Mouse (Mus musculus) kidney, adult 8-10 months (tissue): ENCODE measurements around the gene Slc35c1.

Experiments
- DNase-seq, 2 experiments: peaks; one replicate each; pipeline ENCODE4 v3.0.0; 2022

The Slc35c1 gene

DNA sequence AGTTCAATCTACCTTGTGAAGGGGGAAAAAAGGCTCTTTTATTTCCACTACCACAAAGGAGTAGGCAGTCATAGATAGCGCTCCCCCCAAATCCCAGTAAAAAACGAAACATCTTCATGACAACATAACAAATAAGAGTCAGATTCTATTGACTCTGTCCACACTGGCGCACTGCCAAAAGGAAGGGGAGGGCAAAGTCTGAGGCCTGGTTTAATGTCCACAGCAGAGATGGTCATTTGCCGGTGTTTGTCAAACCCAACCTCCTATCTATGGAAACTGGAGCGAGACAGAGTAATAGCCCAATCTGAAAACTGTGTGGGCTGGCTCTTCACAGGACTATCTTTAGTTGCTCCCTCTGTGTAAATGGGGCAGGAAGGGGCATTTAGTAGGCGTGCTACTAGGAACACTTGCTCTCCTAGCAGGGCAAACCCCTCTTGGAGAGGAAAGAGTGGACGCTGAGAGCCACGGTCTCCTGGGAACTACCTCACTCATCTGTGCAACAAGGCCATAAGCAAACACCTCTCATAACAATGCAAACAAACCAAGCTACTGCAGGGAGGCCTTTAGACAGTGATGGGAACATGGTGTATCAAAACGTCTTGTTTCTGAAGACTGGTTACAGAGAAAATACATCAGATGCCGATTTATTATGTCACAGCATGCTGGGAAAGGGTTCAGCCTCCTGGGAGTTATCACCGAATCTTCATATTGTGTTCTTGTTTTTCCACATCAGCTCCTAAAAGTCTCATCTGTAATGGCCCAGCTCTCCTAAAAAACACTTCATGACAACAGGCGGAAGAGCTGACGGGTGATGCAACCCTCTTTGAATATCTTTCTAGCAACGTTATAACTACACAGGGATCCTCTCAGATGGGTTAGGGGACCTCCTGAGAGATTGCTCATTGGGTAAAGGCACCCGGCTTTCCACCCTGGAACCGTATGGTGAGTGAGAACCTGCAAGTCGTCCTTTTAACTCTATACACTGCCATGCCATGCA, 27.7 kb downstream of the Slc35c1 start:
- DNase-seq: peak; percentile 80 to 87

GRCm38 (mm10) chr2:92431611-92432179, 28.6 kb downstream of the Slc35c1 start:
- no peak for DNase-seq

DNA sequence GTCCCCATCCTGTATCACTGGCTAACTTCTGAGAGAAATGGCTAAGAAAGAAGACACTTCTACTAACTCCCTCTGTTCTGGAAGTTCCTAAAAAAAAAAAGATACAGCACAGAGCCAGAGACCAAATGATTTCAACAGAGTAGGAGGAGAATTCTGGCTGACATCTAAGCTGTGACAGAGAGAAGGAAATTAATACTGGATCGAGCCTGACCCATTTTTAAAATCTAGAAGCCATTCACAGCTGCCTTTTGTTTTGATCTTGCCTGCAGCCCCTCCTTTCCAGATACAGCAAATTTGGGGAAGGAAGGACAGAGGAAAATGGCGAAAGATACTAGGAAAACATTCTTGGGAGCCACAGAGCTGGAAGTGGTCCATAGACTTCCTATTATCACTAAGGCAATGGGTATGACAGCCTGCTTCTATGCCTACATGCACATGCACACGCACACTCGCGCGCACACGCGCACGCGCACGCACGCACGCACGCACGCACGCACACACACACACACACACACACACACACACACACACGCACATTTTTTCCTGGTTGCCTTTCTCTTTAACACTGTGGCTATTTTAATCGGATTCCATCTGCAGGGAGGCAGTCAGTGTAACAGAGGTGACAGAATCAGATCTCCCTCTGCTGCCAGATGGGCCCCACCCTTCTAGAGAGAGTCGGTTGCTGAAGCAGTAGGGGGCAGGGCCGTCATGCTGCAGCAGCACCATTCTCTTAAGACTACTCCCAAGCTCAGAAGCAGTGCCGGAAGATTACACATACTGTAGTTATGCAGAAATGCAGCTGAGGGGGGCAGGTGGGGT, 29.4 kb downstream of the Slc35c1 start:
- peak in 1 of 2 experiments; percentile 33 for DNase-seq

DNA sequence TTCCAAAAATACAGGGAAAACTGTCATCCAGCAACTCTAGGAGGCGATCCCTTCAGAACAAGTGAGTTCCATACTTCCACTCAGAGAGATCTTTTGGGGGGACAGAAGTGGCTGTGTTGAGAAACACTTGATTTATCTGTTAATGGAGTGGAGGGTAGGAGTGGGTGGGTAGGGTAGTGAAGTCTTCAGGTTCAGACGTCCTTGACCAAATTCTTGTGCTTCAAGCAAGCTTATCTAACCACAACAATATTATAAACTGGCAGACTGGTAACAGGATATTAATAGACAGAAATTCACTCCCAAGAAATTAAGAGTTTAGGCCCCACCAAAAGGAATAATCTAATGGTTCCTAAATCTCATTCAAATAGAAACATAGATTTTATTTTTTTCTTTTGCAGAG, 30.2 kb downstream of the Slc35c1 start:
- DNase-seq: no peak

- DNase-seq: peak; percentile 86 to 91
Measured at GRCm38 (mm10) chr2:92427882-92428281, 32.5 kb downstream of the Slc35c1 start.

DNA sequence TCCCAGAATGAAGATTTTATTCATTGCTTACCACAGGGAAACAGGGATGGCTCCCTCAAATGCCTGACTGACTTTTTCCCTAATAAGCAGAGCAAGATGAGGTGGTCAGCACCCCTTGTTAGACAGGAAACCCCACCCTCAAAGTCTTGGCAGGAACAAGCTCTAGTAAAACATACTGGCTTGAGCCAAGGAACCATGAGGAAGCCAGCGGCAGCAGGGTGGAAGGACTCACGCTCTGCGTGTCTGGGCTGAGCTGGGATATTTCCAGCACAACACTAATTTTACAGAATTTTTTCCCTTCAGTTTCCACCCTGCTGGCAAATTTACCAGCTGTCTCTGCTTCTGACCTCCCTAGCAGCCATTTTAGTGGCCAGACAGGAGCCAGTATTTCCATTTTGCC, 33.9 kb downstream of the Slc35c1 start:
- no peak for DNase-seq

DNA sequence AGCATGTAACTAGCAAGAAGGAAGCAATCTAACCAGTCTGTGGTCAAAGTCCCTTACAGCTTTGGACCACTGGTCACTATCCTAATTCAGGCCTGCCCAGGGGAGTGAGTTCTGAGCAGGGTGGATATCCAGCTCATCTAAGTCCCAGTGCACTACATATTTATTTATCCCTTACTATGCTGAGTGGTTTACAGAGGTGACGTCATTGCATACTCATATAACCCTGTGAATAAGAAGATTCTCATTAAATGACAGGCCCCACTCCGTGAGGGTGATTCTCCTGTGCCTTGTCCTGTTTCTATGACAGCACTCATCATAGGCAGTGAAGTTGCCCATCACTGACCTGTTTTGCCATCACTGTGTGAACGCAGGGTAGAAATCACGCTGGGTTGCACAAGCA, 35.0 kb downstream of the Slc35c1 start:
- no peak for DNase-seq

DNA sequence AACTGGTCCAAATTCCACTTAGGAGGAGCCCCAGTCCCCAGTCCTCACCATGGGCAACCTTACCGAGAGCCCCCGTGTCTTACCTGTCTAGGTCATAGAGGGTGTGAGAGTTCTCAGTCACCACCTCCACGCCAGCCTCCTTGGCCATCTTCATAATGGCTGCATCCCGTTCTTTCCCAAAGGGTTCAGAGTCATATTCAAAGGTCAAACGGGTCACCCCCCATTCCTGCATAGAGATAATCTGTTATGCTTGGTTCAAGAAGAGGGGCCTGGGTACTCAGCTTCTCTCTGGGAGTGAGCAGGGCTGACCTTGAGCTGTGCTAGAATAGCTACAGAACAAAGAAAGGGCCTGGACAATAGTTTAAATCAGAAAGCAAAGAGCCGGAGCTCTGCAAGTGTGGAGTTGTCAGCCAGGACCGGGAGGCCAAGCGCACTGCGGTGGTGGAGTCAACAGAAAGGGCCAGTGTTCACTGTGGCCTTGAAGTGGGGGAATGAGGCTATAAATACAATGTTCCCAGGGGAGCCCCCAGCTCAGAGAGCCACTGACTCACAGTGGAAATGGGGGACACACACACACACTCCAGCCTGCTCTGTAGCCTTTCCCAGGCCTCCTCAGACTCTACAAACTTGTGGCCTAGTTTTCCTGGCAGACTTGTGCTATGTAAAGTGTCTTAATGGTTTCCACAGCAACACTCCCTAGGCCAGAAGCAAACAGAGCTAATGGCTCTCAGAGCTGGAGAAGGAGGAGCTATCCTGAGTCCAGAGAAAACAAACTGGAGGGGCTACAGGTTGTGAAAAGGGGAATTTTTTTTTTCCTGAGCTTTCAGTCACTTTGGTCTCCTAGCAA, 35.7 kb downstream of the Slc35c1 start:
- DNase-seq: peak; percentile 30 to 59

DNA sequence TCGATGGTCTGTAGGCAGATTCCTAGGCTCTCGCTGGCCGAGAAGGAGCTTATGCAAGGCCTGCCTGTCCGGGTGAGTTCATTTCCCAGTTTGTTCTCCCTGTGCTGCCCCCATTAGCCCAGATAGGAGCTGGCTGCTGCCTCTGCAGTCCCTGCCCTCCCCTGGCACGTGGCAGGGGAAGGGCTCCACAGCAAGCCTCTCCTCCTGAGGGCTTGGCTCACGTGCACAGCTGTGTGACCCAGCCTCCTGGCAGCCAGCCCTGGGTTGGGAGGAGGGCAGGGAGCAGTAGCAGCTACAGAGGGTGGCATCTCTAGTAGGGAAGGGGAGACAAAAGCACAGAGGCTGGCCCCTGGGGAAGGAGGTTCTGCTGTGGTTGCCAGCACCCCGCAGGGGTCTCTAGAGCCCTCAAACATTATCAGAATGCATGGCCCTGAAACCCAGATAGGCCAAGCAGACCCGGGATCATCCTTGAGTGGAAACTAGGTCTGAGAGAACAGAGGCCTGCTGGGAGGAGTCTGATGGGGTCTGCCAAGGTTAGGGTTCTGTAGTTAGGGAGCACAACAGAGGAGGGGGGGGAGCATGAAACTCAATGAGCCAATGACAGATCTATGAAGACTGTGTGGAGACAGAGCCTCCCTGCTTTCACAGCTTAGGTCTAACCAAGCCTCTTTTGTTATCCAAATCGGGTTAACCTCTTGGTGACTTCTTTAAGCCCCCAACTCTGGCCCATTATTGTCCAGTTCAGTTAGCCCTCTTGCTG, 36.5 kb downstream of the Slc35c1 start:
- DNase-seq: peak; percentile 98 to 99

DNA sequence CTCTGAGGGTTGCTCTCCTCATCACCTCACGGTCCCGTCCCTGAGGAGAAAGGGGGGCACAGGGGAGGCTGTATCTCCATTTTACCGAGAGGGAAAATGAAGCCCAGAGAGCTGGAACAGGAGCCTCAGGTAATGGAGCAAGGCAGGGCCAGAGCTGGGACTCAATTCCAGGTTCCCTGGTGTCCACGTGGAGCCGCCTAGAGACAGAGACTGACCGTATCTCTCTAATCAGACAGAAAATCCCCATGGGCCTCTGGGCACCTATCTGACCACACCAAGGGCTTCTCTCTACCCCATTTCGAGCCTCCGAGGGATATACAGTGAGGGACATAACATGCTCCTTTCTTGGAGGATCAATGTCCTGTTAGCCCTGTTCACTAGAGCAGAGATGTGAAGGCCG, 37.2 kb downstream of the Slc35c1 start:
- no peak for DNase-seq

DNA sequence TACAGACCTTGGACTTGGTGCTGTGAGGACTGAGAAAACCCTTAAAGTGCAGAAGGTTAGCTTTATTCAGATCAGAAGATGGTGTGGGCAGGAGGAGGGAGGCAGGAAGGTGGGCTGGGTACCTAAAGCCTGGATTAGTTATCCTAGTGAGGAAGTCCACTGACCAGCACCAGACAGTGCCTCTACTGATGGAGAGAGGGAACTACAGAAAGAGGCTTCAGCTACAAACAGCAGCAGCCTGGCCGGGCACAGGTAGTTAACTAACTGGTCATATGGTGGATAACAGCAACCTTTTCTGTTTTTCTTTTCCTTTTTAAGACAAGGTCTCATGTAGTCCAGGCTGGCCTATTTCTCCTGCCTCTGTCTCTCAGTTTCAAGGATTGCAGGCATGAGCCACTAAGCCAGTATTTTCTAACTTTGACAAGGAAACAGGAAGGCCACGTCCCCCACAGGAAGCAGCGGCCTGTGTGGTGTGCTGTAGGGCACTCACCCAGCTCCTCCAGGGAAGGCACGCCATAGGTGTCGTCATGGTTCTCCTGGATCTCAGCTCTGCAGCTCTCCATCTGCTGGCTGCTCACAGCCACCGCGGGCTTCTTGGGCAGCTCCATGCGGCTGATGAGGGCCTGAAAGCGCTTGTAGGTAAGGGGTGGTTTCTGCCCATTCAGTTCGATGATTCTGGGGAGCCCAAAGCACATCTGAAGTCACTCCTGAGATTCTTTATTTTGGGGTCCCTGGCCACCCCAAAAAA, 37.8 kb downstream of the Slc35c1 start:
- peak in 1 of 2 experiments; percentile 46 for DNase-seq

DNA sequence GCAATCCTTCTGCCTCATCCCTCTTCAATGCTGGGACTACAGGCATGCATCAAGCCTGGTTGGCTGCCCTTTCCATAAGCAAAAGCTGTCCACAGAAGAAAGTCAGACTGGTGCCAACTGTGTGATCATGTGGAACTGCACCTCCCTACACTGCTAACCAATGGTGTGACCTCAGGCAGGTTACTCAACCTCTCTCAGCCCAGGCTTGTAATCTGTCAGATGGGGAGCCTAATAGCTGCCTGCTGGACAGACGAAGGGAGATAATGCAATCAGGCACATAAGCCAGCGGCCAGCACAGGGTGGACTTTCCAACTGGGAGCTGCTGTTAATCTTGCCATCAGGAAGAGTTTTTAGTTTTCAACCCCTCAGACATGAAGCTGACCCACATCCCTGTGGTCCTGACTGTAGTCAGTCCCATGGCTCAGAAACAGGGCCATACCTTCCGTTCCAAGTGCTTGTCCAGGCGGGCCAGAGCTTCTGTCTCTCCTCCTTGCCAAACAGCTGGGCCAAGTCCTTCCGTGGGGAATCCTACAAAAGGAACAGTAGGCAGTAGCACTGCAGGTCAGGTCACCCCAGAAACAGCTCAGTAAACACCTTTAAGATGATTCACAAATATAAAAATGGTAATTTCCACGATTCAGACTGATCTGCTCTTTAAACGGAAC, 38.5 kb downstream of the Slc35c1 start:
- DNase-seq: peak; percentile 52 to 77

- no peak for DNase-seq
Measured at GRCm38 (mm10) chr2:92411705-92412104, 48.6 kb downstream of the Slc35c1 start.

DNA sequence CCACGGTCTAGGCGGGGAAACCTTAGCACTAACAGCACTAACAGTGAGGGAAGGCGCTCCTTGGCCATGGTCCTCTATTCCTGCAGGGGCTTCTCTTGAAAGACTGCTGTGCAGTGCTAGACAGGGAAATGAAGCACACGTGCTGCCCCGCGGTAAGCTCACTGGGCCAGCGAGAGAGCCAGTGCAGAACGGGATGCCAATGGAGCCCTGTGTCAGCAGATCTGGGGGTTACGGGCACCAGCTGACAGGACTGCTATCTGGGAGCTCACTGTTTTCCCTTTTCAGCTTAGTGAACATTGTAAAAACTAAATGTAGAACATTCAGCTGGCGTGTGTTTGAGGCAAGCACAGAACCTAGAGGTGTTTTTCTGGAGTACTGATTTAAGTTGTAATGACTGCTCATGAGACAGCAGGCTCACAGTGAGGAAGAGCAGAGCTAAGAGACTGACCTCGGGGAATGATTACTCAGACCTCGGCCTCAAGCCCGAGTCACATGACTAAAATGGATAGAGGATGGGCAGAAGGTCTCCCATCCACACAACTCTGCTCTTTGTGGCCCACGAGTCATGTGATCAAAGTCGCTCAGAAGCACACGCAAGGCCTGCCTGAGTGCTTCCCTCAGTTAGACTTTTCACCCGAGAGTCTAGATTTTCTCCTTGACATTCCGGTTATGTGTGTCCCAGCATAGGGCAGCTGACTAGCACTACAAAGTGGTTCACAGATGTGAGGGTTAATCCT, 51.9 kb downstream of the Slc35c1 start:
- DNase-seq: peak; percentile 71 to 77

DNA sequence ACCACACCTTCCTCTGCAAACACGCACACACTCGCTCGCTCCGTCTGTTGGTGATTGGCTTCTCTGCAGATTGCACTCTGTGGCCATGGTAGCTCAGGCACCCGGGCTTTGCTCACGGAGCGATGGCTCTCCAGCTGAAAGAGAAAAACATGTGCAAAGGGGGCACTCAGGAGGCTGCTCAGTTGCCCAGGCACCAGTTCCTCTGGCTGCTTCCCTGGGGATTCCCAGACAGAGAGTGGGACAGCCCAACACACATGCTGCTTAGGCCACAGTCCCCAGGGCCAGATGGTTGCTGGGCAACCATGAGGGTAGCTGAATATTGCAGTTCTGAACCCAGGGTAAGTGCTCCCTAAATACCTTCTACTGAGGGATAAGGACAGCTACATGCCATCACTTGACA, 54.7 kb downstream of the Slc35c1 start:
- DNase-seq: no peak

DNA sequence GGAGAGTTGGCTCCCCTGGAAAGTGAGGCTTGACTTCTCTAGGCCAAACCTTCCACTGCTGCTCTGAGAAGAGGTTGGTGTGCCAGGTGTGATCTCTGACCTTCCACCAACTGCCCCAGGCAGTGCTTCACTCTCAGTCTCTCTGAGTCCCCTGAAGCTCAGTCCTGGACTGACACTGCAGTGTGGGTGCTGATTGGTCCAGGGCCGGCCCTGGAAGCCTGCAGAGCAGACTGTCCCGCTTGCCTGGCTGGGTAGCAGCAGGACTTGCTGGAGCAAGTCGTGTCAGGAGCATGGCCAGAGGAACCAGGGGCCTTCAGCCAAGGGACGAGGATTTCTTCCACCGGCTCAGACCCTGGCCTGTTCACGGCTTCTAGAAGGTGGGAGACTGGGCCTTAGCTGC, 55.6 kb downstream of the Slc35c1 start:
- DNase-seq: no peak

DNA sequence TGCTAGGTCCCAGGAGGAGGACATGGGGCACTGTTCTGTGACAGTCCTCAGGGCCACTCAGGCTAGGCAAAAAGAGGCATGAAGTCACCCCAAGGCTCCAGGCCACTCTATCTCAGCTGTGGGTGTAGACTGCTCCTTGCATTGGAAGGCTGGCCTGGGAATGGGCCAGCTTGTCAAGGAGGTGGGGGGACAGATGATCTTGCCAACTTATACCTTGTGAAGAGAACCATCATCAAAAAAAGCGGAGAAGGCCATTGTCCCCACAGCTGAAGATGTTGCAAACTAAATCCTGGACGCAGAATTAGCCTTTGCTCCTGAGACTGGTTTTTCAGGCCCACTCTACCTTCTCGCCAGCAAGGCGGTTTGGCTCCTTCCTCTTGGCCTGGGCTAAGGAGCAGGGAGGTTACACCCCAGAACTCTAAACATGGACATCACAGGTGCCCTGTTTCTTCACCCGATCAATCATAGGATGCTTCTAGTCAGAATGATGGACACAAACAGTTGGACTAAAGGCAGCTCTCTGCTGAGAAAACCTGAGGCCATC, 56.5 kb downstream of the Slc35c1 start:
- no peak for DNase-seq
